Mouse (Mus musculus) v-Abl transformed pro-B cells (cell line): Measurements from ENCODE around the gene Suclg2.
"Not testable (repeated sequence)": the region's sequence is repeated elsewhere in the genome, so short reads cannot be mapped to it uniquely, and the experiment has no call there.

Experiments used
- in situ Hi-C, 2 experiments: fragments of 400-800 bp; cut with MboI; formaldehyde crosslinking; loops; one replicate each; pipeline ENCODE4 v1.15.1; 2025; ENCODE audit not compliant: unreplicated experiment in 2 of 2

Gene Suclg2

DNA sequence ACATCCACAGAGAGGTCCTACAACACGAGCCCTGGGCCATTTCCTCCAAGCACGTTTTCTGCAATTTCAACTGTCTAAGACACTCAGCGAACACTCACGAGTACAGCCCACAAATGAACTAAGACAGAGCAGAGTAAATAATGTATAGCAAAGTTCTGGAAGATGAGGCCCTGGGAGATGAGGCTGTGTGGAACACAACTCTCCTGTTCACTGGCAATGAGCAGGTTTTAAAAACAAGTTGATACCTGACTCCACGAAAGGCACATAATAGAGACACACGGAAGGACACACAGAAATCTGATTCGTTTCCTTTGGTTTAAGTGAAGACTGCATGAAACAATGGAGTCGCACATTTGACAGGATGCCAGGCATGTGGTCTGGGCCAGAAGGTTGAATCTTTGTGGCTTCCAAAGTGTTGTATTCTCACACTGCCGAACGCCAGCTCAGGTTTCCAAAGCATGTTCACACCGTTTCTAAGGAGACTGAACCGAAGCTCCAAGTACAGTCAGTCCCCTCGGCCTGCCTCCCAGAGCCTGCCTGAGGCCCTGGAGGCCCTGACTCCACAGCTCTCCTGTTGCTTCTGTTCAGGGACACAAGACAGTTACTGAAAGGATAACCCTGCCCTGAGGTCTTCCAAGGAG is 68.4 kb downstream of the Suclg2 start:
- in situ Hi-C loops: no loop called here

DNA sequence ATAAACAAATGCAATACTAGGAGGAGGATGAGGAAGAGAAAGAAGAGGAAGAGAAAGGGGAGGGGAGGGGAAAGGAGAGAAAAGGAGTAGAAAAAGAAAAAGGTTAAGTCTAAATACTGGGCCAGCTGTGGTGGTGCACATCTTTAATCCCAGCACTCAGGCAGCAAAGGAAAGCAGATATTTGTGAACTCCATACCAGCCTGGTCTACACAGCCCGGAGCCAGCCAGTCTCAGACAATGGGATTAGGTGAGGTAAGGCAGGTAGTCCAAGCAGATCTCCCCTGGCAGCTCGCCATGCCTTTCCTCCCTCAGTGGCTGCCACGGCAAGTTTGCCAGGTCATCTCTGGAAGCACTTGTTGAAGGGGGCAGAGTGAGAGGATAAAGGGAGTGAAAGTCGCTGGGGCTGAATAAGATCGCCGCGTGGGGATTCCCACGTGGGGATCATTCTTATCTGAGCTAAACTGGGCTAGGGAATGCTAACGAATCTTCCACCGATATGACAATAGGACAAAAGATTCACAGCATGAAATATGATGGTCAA is 69.4 kb downstream of the Suclg2 start:
- in situ Hi-C loops: no loop called here

DNA sequence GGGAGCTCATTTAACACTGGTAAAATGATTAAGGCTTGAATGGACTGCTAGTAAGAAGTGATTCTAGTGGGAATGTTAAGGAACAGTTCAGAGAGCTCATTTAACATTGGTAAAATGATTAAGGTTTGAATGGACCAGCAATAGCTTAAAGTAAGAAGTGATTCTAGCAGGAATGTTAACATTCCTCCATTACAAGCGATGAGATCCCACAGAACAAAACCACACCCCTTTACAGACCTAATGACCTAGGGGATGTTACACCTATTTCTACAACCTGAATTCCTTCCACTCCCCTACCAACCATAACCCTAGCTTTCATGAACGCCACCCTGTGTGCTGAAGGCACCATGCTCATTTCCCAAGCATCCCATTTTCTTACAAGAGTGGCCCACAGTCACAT is 81.2 kb downstream of the Suclg2 start:
- in situ Hi-C loops: no loop called here

DNA sequence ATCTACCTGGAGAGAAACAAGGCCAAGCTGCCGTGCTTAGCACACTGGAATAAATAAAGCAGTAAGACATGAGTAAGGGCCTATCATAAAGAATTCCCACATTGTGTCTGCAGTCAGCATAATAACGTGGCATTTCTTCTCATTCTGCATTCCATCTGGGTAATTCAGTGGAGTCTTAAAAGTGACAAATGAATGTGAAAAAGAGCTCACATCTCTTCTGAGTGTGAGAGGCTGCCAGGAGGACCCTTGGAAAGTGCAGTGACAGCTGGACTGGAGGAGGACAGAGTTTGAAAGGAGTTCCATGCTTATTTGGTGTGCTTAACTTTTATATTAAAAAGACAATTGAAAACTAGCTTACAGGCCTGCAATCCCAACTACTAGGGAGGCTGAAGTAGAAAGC is 83.2 kb downstream of the Suclg2 start:
- in situ Hi-C loops: no loop called here

DNA sequence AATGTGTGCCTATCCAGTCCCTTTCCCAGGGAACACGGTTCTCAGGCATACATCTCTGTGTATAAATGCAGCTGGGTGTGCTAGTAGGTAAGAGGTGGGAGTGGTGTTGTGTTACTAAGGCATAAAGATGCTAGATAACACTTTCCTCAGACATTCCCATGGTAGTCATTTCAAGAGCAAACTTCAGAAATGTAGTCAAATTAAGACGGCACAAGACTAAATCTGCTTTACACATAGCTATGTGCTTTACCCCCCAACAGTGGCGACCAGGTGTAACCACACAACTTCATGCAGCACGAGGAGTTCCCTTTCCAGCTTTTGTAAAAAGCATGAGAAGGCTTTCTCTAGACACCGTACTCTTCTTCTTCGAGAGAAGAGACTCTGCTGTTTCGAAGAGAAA is 89.5 kb downstream of the Suclg2 start:
- in situ Hi-C loops: no loop called here

DNA sequence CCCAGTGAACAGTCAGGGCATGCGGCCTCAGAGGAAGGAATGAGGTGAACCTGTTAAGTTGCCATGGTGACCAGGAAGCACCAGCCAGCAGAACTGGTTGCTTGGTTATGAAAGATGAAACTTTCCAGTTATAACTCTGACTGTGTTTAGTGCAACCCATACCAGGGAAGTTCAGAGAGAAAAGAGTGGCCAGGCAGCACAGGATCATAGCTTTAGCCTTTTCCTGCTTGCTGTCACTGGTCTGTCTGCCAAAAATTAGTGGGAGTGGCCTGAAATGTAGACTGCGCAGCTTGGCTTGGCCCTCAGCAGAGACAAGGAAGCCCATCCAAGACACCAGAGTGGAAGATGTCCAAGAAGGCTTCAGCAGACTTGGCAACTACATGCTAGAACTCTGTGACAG is 96.8 kb downstream of the Suclg2 start:
- in situ Hi-C loops: no loop called here

DNA sequence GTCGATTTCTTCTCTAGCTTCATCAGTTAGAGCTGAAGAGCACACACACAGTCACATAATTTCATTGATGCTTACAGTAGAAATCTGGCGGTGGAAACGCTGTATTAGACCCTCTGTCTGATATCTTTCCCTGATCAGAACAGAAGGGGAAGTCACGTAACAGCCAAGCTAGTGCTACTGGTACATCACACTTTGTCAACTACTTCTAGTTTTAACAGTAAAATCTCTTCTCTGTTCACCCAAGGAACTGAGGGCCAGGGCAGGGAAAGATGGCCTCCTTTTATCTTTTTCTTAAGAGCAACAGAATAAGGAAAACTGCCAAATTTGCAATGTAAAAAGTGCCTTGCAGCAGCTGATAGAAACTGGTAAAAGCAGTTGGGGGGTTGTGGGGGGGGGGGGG is 97.8 kb downstream of the Suclg2 start:
- in situ Hi-C loops: no loop called here

DNA sequence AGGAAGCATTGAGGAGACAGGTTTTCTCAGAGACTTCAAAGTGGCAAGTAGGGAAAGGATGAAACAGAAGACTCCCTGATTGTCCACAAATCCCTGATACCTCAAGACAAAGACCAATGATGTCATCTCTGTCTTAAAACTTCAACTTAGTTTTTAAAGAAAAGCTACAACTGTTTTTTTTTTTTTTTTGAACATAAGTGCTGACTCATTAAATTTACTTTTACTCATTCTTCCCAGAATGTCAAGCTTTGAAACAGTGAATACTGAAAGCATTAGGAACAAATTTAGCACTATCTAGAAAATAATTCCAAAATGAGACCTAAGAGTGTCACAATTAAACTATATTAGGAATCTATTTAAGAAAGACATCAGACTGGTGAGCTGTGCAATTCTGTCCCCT is 98.8 kb downstream of the Suclg2 start:
- in situ Hi-C loops: no loop called here

DNA sequence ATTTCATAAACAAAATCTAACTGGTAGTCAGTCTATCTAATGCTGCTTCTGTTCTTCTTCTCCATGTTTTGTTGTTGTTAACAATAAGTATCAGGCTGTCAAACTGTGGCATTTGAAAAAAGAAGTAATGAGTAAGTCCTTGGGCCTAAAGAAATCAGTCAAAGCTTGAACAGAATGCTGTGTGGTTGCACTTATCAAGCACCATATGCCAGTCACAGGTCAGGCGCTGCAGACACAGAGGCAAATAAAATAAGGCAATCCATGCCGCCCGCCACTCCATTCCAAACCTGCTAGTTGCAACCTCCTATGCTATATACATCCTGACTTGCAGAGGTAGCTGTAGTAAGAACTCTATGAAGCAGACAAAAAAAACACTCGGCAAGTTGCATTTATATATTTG is 100.2 kb downstream of the Suclg2 start:
- in situ Hi-C loops: no loop called here

DNA sequence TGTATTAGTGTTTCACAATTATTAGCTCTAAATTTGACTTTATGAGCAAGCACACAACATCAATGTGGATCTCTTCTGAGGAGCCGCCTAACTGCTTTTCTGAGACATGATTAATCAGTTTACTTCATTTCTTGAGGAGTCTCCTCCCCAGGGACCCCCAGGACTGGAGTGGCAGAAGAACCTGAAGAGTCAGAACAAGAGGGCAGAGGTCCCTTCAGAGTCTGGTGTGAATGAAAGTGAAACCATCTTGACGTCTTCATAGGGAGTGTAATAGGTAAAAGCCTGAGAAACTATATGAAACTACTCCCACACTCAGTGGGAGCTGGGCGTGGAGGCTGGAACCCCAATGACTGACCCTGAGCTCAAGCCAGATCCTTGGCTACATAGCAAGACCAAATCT is 105.4 kb downstream of the Suclg2 start:
- in situ Hi-C loops: no loop called here

DNA sequence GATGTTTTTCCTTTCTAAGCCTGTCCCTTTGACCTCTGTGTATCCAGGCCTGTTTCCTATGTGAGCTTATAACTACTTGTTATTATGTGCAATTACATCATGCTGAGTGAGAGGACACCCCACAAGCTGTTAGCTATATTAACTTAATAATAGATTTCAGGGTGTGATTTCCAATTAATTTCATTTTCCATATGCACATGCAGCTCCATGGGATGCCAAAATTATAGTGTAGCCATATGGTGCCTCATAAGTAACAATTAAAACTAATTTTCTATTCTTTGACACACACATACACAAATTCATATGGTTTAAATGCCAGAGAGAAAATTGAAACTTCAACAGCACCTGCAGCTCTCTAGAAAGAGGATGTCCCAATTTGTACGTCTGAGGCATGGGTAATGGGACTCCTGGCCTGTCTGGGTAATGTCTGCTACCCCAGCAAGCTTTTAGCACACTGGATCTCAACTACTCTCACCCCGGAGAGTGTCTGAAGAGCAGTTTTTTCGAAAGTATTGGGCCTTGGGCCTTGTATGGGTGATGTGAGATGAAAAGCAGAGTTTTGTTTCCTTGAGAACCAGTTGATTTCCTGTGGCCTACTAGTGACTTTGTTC is 106.1 kb downstream of the Suclg2 start:
- in situ Hi-C loops: no loop called here

DNA sequence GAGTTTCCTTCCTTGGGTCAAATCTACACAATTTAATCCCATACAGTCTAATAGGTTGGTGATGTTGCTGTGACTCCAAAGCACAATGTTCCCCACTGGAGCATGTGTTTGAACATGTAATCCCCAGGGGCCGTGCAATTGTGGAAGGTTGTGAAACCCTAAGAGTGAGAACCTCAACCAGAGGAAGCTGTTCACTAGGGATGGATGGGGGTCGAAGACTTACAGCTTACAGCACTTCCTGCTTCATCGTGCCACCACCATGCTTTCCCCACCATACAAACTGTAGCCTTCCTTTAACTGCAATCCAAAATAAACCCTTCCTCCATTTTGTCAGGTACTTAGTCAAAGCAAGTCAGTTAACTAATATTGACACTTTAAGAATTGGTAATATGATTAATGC is 107.5 kb downstream of the Suclg2 start:
- in situ Hi-C loops: no loop called here

DNA sequence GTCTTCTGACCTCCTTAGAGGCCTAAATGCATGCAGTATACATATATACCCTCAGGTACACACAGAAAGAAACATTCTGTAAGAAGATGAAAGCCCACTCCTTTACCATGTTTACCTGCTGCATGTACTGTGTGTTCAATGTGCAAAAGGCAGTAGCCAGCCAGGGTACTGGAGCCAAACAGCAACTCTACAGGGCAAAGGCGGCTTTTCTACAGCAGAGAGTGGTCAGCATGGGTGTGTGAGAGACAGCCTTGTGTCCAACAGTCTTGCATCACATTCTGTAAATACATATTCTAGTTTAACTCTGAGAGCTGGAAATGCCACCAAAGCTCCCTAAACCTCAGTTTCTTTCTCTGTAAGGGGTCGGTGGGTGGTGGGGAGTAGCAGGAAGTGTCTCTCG is 110.5 kb downstream of the Suclg2 start:
- in situ Hi-C loops: no loop called here

DNA sequence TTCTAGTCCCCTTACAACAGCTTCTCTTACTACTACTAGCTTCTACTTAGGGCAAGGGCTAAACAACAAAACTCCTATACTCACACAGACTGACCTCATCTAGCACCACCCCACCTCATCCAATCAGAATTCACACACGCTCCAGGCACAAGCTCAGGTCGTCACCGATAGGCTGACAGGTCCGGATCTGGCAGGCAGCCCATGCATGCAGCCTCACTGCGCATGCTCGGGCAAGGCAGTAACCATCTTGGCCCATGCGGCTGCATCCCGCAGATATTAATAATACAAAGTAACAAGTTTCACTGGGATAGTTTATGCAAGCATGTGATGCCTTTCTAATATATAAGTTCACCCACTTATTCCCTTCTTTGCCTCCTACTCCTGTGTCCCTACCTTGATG is 117.9 kb downstream of the Suclg2 start:
- in situ Hi-C loops: not testable (repeated sequence)

DNA sequence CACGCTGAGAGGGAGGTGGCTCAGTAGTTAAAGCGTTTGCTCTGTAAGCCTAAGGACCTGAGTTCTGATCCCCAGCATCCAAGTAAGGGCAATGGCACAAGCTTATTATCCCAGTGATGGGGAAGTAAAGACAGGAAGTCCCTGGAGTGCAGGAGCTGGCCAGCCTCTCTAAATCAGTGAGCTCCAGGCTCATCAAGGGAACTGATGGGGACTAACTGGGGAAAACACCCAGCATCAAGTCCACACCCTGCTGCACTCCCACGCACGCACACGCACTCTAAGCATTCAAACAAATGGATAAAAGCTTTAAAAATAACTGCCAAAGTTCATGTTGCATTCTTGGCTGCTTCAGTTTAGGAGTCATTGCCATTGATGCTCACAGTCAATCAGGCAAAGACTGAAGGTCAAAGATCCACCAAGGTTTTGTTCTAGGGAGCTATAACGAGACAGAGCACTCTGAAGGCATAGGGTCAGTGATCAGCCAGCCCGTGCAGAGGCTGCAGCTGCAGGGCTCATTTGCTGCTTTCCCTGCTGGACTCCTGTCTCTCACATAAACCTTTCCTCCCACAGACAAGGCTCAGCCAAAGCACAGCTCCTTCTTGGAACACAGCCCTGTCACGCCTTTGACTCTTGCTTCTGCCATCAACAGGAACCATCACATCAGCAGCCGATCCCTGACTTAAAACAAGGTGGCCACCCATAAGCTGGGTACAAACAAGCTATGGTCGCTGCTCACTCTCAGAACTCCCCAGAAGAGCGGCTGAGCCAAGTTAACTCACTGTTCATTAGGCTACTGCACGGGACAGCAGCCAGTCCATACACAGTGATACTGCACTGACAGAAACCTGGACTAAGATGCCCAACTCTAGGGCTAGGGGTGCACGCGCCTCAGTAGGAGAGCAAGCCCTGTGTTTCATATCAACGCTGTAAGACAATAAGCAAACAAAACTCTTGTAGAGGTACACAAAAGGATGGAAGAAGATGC is 121.5 kb downstream of the Suclg2 start:
- in situ Hi-C loops: no loop called here

DNA sequence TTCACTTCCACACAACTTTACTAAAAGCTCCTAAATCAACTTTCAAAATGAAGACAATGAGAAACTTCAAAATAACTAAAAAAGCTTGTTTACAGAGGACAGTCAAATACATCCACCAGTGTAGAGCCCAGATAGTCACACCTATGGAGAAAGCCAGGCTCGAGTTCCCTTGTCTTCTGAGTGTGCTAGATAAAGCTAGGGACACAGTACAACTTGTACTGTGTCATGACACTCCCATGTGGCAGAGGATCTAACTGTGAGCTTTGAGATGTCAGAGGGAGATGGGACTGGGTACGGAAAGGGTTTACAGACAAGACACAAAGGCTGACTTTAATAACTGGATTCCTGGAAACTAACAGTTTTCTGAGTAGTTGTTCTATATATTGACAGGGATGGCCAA is 122.7 kb downstream of the Suclg2 start:
- in situ Hi-C loops: no loop called here

DNA sequence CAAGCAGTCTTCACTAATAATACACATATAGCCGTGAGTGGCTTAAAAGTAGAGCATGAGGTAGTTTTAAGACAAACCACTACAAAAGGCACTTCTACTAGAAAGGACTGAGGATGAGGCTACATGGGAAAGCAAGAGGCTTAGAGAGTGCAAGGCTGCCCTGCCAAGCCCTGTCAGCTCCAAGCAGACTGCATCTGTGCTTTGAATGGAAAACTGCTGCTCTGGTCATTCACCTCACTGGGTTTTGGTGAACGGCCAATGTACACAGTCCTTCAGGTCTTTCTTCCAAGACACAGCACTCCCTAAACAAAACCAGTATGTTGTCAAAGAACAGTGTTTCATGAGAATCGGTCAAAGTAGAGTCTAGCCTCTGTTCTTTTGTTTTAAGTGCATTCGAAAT is 124.4 kb downstream of the Suclg2 start:
- in situ Hi-C loops: no loop called here

DNA sequence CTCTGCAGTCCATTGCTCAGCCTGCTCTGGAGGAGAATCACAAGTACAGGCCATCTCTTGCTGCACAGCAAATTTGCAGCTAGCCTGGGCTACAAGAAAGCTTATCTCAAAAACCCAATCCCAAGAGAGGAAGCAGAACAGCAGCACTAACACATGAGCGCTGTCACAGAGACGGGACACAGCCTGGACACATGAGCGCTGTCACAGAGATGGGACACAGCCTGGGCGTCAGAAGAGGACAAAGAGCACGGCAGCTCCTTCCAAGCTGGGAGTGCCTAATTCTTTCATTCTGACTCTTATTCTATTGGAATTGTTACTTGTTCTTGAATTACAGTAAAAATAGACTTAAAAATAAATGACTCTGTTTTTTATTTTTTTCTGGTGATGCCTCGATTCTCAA is 126.2 kb downstream of the Suclg2 start:
- in situ Hi-C loops: no loop called here

DNA sequence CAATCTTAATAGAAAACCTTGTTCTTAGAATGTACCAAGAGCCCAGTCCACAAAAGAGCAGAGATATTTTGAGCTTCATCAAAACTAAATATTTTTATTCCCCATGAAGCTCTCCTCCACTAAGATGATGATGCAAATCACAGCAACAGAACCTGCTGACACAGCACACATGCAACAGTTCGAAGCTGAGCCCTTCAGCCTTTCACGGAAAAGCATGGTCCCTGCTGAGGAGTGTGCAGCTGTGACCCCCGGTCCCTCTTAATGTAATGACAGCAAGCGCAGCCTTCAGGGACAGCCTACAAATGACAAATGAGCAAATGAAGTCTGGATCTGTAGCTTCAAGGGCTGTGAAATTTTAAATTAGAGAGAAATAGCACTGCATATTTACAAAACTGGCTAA is 128.1 kb downstream of the Suclg2 start:
- in situ Hi-C loops: no loop called here

DNA sequence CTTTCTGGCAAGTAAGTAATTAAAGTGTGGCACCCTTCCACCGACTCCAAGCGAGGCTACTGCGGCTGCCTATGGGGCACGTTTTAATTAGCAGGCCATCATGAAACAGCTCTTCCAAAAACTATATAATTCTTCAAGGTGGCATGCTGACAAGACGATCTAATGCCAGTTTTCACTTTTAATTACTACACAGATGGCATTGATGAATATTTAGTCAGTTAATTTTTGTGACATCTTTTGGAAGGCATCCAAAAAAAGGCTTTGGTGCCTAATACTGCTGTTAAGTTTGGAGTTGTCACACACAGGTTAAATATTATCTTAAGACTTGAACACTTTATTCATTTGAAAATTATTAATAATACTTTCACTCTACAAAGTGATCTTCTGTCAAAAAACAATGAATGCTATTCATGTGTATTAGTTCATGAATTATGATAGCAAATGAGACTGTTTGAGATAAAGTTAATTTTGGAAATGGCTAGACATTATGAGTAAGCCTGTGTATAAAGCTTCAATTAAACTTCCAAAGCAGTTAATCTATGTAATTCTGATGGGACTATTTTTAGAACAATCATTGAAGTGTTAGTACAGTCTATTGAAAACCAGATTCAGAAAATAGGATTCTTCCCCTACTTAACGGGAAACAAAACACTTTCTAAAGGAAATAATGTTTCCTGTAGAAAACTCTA is 131.3 kb downstream of the Suclg2 start:
- in situ Hi-C loops: no loop called here

DNA sequence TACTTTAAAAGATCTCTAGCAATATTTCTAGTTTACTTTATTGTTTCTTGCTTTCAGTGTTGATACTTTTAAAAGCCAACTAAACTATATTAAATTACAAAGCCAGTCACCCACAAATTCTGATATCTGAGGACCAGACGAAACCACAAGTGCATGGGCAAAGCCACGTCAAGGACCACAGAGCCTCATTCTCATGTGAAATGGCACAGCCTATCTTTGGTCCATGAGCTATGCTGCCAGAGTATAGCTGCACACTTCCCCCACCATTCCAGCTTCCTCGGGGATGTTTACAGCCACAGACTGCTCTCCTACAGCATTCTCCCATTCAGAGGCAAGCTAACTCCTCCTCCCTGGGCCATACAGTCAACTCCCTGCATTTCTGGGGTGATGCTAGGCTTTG is 136.7 kb downstream of the Suclg2 start:
- in situ Hi-C loops: no loop called here
